Mouse (Mus musculus): ENCODE data around the gene Tm7sf3. TPM values are rescaled to one million over a fixed set of nuclear protein-coding genes. Genes with fewer than 3 reads are reported as not detected.
"Not testable (repeated sequence)": the region's sequence is repeated elsewhere in the genome, so short reads cannot be mapped to it uniquely, and the experiment has no call there.

The Tm7sf3 gene
- total RNA-seq, 2 experiments from 2014 or later: 15.8 to 18.0 TPM

GRCm38 (mm10) chr6:146562461-146562860 is 80.2 kb downstream of the Tm7sf3 start:
- DNase-seq; intact Hi-C loops (cut with DNase I): not testable (repeated sequence)

Other genes with a start within 250 kb of the Tm7sf3 start
- 10 to 100 TPM; 23.3 to 31.0 TPM for gene Itpr2, start 140.6 kb downstream of the Tm7sf3 start, total RNA-seq (2021)
- gene Fgfr1op2, start 65.6 kb downstream of the Tm7sf3 start, total RNA-seq (2021): 10 to 100 TPM; 65.1 to 73.0 TPM
- gene Ints13, start 65.0 kb downstream of the Tm7sf3 start, total RNA-seq (2021): 10 to 100 TPM; 18.7 to 19.1 TPM
- 10 to 100 TPM; 46.6 to 48.5 TPM for gene Med21, start 277 bp downstream of the Tm7sf3 start, total RNA-seq (2021)
- 10 to 100 TPM; 12.8 to 13.7 TPM for gene Stk38l, start 82.2 kb upstream of the Tm7sf3 start, total RNA-seq (2021)
- 1 to 10 TPM in 1 of 2 experiments, under 1 TPM in 1; 0.78 to 1.0 TPM for gene Arntl2, start 153.2 kb upstream of the Tm7sf3 start, total RNA-seq (2021)
- gene Smco2, start 207.3 kb upstream of the Tm7sf3 start, total RNA-seq (2021): 1 to 10 TPM; 2.5 to 3.4 TPM
- 100 to 1,000 TPM; 111 to 115 TPM for gene Ppfibp1, start 245.7 kb upstream of the Tm7sf3 start, total RNA-seq (2021)

Measured in heart, postnatal 36 days (tissue).